ENCODE assay signal across 7 mouse cellular contexts in genomic region chr7:4136404-4136770, GRCm38 (mm10). TPM values are rescaled to one million over a fixed set of nuclear protein-coding genes. Genes with fewer than 3 reads are reported as not detected.
DNase-seq lines count a peak whose midpoint lies in the region; ATAC-seq and TF ChIP-seq lines count a peak whose summit lies in the region.

No protein-coding gene starts in this region.

- peaks cover 24% of the 10 kb centered on the region for H3K36me3 ChIP-seq in lung, embryonic 16.5 days (ENCODE audit: control insufficient read depth, insufficient read depth, low read length)
- H3K36me3 ChIP-seq in limb, embryonic 12.5 days: peaks cover 33% of the 10 kb centered on the region
- H3K36me3 ChIP-seq in small intestine, adult 2 months (ENCODE audit: control insufficient read depth, insufficient read depth, low read length): peaks cover 24% of the 10 kb centered on the region

- peak overlapping the region; percentile 77 for H3K27ac ChIP-seq in lung, embryonic 16.5 days (ENCODE audit: low read length)
- H3K27ac ChIP-seq in limb, embryonic 12.5 days: peak overlapping the region; percentile 91; the same call in 1 of the 2 replicates
- peak overlapping the region; percentile 38; the same call in 1 of the 2 replicates for H3K27ac ChIP-seq in small intestine, adult 2 months (ENCODE audit: insufficient read depth, low read depth, low read length)

- H3K4me2 ChIP-seq in lung, embryonic 16.5 days (ENCODE audit: low read depth, low read length): peak overlapping the region; percentile 79
- H3K4me2 ChIP-seq in limb, embryonic 12.5 days: peak overlapping the region; percentile 72

- H3K9me3 ChIP-seq in lung, embryonic 16.5 days (ENCODE audit: control insufficient read depth, low read length): no peaks in the 10 kb centered on the region
- H3K9me3 ChIP-seq in limb, embryonic 12.5 days: no peaks in the 10 kb centered on the region

- DNase-seq in lung, postnatal 14 days: no peak
- DNase-seq in adrenal gland, postnatal 10 days: no peak
- DNase-seq in layer of hippocampus, adult 9-10 months (ENCODE audit: low spot score): no peak

- H3K4me3 ChIP-seq in lung, embryonic 16.5 days (ENCODE audit: low read length): peak overlapping the region; percentile 93
- H3K4me3 ChIP-seq in limb, embryonic 12.5 days (replicated peaks): peak overlapping the region; percentile 83
- H3K4me3 ChIP-seq in small intestine, adult 2 months (ENCODE audit: low read depth, low read length): peak overlapping the region; percentile 84

- TF ChIP-seq POLR2A in small intestine, adult 2 months (IDR thresholded peaks at IDR 0.05; ENCODE audit: low read depth, low read length): no peak

- H3K27me3 ChIP-seq in lung, embryonic 16.5 days (ENCODE audit: control insufficient read depth, insufficient read depth, low read depth, low read length): no peaks in the 10 kb centered on the region
- no peaks in the 10 kb centered on the region for H3K27me3 ChIP-seq in limb, embryonic 12.5 days
- H3K27me3 ChIP-seq in small intestine, adult 2 months (ENCODE audit: control insufficient read depth, insufficient read depth, low read length): no peaks in the 10 kb centered on the region

- ATAC-seq in lung, embryonic 16.5 days (ENCODE audit: low read depth): peak; percentile 11
- ATAC-seq in erythroblast, adult 5-6 weeks (replicated peaks; ENCODE audit: low FRiP score, poor library complexity, severe bottlenecking): peak; percentile 45
- peak; percentile 28 for ATAC-seq in limb, embryonic 12.5 days (ENCODE audit: insufficient number of reproducible peaks, insufficient read depth, low FRiP score, low TSS enrichment, low read depth)

- H3K9ac ChIP-seq in lung, embryonic 16.5 days (ENCODE audit: low read length): peak overlapping the region; percentile 82
- H3K9ac ChIP-seq in limb, embryonic 12.5 days (replicated peaks): peak overlapping the region; percentile 65

- H3K4me1 ChIP-seq in lung, embryonic 16.5 days (replicated peaks; ENCODE audit: control insufficient read depth, insufficient read depth, low read length): peaks cover 12% of the 10 kb centered on the region
- H3K4me1 ChIP-seq in limb, embryonic 12.5 days (replicated peaks): peaks cover 10% of the 10 kb centered on the region
- H3K4me1 ChIP-seq in small intestine, adult 2 months (ENCODE audit: control insufficient read depth, insufficient read depth, insufficient read length, low read length): peaks cover 5% of the 10 kb centered on the region

- no peak; the same call in 1 of the 2 replicates for TF ChIP-seq CTCF in small intestine, adult 2 months (IDR thresholded peaks at IDR 0.05; ENCODE audit: extremely low read depth, insufficient read length, insufficient replicate concordance, low read depth, low read length)

- 0% methylated on average over 16 of the region's 16 CpGs for WGBS in lung, embryonic 16.5 days
- 0% methylated on average over 16 of the region's 16 CpGs for WGBS in limb, embryonic 12.5 days
- WGBS in small intestine, adult 2 months: under 1% methylated on average over 16 of the region's 16 CpGs

RNA-seq across cellular contexts. Expression of gene Leng8, which starts 0.5 kb away (rescaled TPM):
- polyA plus RNA-seq in lung, embryonic 16.5 days (2015; fragmentation: Nextera tagmentation; extraction: Ambion mirVana): 54.0 and 56.1 TPM in 2 replicates
- total RNA-seq in erythroblast, adult 5-6 weeks (2015; ENCODE audit: low replicate concordance): 147 and 153 TPM in 2 replicates
- 144 and 160 TPM in 2 replicates for total RNA-seq in erythroblast, adult 5-6 weeks (2017; ENCODE audit: low replicate concordance)
- 62.2 and 80.5 TPM in 2 replicates for polyA plus RNA-seq in limb, embryonic 12.5 days (2016; fragmentation: Nextera tagmentation; extraction: Ambion mirVana)
- polyA plus RNA-seq in small intestine, adult 2 months (2012; rRNA removed): 272 and 372 TPM in 2 replicates
- total RNA-seq in adrenal gland, postnatal 10 days (2021): 100 to 1,000 TPM in 1 of 2 experiments, 10 to 100 TPM in 1; 66.0 to 134 TPM

RNA-seq across cellular contexts. Expression of gene Leng9, which starts 13.8 kb away (rescaled TPM):
- polyA plus RNA-seq in lung, embryonic 16.5 days (2015; fragmentation: Nextera tagmentation; extraction: Ambion mirVana): 5.0 and 5.5 TPM in 2 replicates
- not detected in 2 replicates for total RNA-seq in erythroblast, adult 5-6 weeks (2015; ENCODE audit: low replicate concordance)
- total RNA-seq in erythroblast, adult 5-6 weeks (2017; ENCODE audit: low replicate concordance): 0.77 and 1.7 TPM in 2 replicates
- 2.3 and 3.2 TPM in 2 replicates for polyA plus RNA-seq in limb, embryonic 12.5 days (2016; fragmentation: Nextera tagmentation; extraction: Ambion mirVana)
- polyA plus RNA-seq in small intestine, adult 2 months (2012; rRNA removed): 24.5 and 92.5 TPM in 2 replicates
- total RNA-seq in adrenal gland, postnatal 10 days (2021): 1 to 10 TPM; 5.5 to 9.8 TPM

RNA-seq across cellular contexts. Expression of gene Ttyh1, which starts 17.2 kb away (rescaled TPM):
- polyA plus RNA-seq in lung, embryonic 16.5 days (2015; fragmentation: Nextera tagmentation; extraction: Ambion mirVana): 2.1 and 2.9 TPM in 2 replicates
- not detected in 2 replicates for total RNA-seq in erythroblast, adult 5-6 weeks (2015; ENCODE audit: low replicate concordance)
- total RNA-seq in erythroblast, adult 5-6 weeks (2017; ENCODE audit: low replicate concordance): 0.28 and 3.0 TPM in 2 replicates
- 1.6 and 1.9 TPM in 2 replicates for polyA plus RNA-seq in limb, embryonic 12.5 days (2016; fragmentation: Nextera tagmentation; extraction: Ambion mirVana)
- polyA plus RNA-seq in small intestine, adult 2 months (2012; rRNA removed): 21.5 and 23.4 TPM in 2 replicates
- 1 to 10 TPM; 6.4 to 9.1 TPM for total RNA-seq in adrenal gland, postnatal 10 days (2021)

RNA-seq across cellular contexts. Expression of gene Cdc42ep5, which starts 28.3 kb away (rescaled TPM):
- 46.2 and 49.2 TPM in 2 replicates for polyA plus RNA-seq in lung, embryonic 16.5 days (2015; fragmentation: Nextera tagmentation; extraction: Ambion mirVana)
- total RNA-seq in erythroblast, adult 5-6 weeks (2015; ENCODE audit: low replicate concordance): not detected in 2 replicates
- total RNA-seq in erythroblast, adult 5-6 weeks (2017; ENCODE audit: low replicate concordance): not detected in 2 replicates
- polyA plus RNA-seq in limb, embryonic 12.5 days (2016; fragmentation: Nextera tagmentation; extraction: Ambion mirVana): 40.3 and 47.9 TPM in 2 replicates
- 252 and 655 TPM in 2 replicates for polyA plus RNA-seq in small intestine, adult 2 months (2012; rRNA removed)
- total RNA-seq in adrenal gland, postnatal 10 days (2021): 10 to 100 TPM; 24.8 to 25.3 TPM

Comparison
In these comparisons a context has a peak if more than half of its experiments do, and no peak if none do; other contexts are left out.
1. H3K27ac ChIP-seq: peak in every context shown above with its lines; median percentile 91 in limb, embryonic 12.5 days; 77 in lung, embryonic 16.5 days; 38 in small intestine, adult 2 months.